Mouse (Mus musculus) brown adipose tissue, adult 24 weeks (tissue): Measurements from ENCODE around the gene Cdt1. TPM values are rescaled to one million over a fixed set of nuclear protein-coding genes. Genes with fewer than 3 reads are reported as not detected.
"Not testable (repeated sequence)": the region's sequence is repeated elsewhere in the genome, so short reads cannot be mapped to it uniquely, and the experiment has no call there.

Source experiments
- H3K27ac ChIP-seq: fragments of 200-500 bp; replicated peaks from 2 replicates; pipeline ENCODE4 v1.5.1; 2012; ENCODE audit warnings: low read depth, mild to moderate bottlenecking, low read length
- H3K4me1 ChIP-seq: fragments of 200-500 bp; 2 replicates; pipeline ENCODE4 v1.6.1; 2012; ENCODE audit warnings: low read length, mixed read lengths; ENCODE audit not compliant: control insufficient read depth, insufficient read depth, insufficient read length
- H3K4me3 ChIP-seq: fragments of 200-500 bp; 2 replicates; pipeline ENCODE4 v1.5.1; 2012; ENCODE audit warnings: low read depth, mild to moderate bottlenecking, low read length, moderate library complexity; ENCODE audit not compliant: insufficient read depth
- polyA plus RNA-seq: library from polyadenylated mRNA; stranded (reverse); fragments of >200 nt; gene quantifications from 2 replicates; pipeline ENCODE4 v1.2.4, GENCODE M21; 2012; ENCODE audit not compliant: missing spikeins, insufficient read depth, insufficient read length

Cdt1 gene
- polyA plus RNA-seq, 1 experiment, result 0.48 TPM

DNA sequence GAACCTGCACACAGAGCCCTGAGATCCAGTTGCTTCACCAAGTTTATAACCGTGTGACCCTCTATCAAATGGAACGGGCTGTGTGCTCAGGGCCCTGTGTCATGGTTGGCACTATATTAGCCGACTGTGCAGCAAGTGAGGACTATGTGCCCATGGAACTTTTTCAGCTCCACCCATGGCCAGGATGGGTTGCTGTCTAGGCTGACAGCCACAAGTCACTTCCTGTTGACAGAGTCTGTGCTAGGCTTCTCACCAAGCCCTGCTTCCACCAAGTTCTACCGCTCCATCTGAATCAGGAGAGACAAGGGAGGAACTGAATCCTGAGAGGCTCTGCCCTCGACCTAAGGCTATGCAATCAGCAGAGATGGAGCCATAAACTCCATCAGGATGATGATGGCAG lies 6.6 kb upstream of the Cdt1 start:
- Histone ChIP-seq H3K27ac (0 out of 2 replicates have a peak overlapping the region, but pooled peaks have one; percentile 8), H3K4me1 (peaks cover 10% of the 10 kb centered on the region), H3K4me3 (no peak overlapping the region)

DNA sequence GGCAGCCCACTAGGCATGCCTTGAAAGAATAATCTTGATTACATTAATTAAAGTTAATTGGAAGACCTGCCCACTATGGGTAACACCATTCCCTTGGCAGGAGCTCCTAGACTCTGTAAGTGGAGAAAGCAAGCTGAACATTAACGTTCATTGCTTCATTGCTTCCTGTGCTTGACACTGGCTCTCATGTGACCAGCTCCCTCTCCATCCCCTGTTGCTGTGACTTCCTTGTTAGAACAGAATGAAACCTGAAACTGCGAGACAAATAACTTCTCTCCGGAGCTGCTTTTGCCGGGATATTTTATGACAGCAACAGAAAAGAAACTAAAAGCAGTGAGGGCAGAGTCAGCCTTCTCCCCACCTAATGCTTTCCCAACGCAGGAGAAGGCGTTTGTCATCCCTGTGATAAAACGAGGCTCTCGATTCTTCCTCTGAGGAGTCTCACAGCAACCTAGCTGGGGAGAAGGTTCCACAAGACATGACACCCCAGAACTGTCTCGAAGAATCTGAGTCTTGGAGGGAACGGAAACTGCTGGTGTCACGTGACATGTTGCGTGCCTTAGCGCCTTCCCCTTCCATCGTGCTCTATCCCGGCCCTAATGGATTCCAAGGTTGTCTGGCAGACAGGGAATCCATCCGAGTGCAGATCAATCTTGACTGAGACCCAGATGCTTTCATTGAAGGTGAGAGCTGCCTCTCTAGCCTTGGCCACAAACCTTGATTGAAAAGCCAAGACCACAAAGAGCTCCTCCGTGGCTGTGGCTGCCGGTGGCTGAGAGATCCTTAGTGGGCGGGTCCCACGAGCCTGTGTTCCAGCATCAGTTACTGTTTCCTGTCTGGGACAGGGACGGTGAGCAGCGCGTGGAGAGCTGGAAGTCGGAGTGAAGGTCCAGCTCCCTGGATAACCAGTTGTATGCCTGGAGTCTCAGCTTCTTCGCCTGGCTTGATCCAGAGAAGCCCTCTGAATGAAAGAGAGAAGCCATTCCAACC lies 3.2 kb upstream of the Cdt1 start:
- H3K4me3 ChIP-seq, result peak overlapping the region; percentile 27; the same call in 1 of the 2 replicates
- peak overlapping the region; percentile 81 for H3K27ac ChIP-seq
- peaks cover 5% of the 10 kb centered on the region for H3K4me1 ChIP-seq

DNA sequence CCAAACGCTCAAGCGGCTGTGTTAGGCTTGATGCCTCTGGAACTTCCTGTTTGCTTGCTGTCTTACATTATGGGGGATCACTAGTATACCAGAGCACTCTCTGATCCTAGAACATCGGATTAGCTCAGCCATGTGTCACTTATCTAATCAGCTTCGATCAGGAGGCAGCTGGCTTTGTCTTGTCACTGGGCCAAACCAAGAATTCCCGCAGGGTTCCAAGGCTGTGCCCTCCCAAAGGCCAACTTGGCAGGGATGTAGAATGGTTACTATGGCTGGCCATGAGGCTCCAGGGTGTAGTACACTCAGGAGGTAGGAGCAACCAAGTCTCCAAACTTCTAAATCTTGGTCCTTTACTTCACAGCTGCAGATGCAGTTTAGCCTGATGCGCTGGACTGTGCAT lies 1.0 kb upstream of the Cdt1 start:
- H3K27ac ChIP-seq, result peak overlapping the region; percentile 83
- H3K4me3 ChIP-seq, result peak overlapping the region; percentile 69
- H3K4me1 ChIP-seq, result peaks cover 5% of the 10 kb centered on the region

- peaks cover 5% of the 10 kb centered on the region for H3K4me1 ChIP-seq
- peak overlapping the region; percentile 82 for H3K4me3 ChIP-seq
- peak overlapping the region; percentile 59 for H3K27ac ChIP-seq
These were observed 292 bp downstream of the Cdt1 start for GRCm38 (mm10) chr8:122568109-122568504.

DNA sequence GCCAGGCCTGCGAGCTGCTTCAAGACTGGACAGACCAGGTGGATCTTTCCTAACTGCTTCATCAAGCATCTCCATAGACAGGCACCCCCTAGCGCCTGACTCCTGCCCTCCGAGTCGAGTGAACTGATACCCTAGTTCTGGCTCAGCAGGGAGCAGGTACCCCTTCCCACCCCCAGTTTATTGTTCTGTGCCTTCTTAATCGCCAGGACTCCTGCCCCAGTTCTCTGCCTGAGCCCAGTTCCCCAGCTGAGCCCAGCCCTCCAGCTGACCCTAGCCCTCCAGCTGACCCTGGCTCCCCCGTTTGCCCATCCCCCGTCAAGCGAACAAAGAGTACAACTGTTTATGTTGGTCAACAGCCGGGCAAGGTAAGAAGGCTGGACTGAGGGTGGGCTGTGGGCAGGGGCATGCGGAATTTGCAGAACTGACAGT lies 1.1 kb downstream of the Cdt1 start:
- Histone ChIP-seq H3K27ac (no peak overlapping the region), H3K4me1 (peaks cover 5% of the 10 kb centered on the region), H3K4me3 (peak overlapping the region; percentile 8; the same call in 1 of the 2 replicates)

DNA sequence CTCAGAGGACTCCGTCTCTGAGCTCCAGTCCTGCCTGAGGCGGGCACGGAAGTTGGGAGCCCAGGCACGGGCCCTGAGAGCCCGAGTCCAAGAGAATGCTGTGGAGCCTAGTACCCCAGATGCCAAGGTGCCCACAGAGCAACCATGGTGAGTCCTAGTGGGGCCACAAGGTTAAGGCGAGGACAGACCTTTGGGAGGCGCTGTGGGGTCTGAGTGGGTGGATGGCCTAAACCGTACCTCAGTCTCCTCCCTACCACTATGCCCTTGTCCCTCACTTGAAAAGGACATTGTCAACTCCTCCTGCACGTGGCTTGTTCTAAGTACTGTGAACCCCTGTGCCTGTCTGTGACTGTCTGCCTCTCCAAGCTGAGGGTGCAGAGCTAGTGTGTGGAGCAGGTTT lies 1.5 kb downstream of the Cdt1 start:
- H3K27ac ChIP-seq, result no peak overlapping the region
- H3K4me1 ChIP-seq, result peaks cover 5% of the 10 kb centered on the region
- H3K4me3 ChIP-seq, result no peak overlapping the region

DNA sequence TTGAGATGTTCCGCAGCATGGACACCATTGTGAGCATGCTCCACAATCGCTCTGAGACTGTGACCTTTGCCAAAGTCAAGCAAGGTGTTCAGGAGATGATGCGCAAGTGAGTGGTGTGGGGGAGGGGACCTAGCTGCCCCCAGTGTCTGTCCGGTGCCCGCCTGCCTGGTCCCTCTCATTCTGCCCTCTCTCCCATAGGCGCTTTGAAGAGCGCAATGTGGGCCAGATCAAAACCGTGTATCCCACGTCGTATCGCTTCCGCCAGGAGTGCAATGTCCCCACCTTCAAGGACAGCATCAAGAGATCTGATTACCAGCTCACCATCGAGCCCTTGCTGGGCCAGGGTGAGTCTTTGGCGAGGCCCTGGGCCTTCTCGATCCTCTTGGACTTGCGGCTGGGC lies 2.2 kb downstream of the Cdt1 start:
- H3K4me3 ChIP-seq, result no peak overlapping the region
- H3K4me1 ChIP-seq, result peaks cover 5% of the 10 kb centered on the region

GRCm38 (mm10) chr8:122571153-122571552 lies 3.3 kb downstream of the Cdt1 start:
- no peak overlapping the region for H3K4me3 ChIP-seq
- peaks cover 12% of the 10 kb centered on the region for H3K4me1 ChIP-seq
- H3K27ac ChIP-seq, result no peak overlapping the region

More for the DNA sequence above, 2.2 kb downstream of the Cdt1 start:
- H3K27ac ChIP-seq, result no peak overlapping the region

DNA sequence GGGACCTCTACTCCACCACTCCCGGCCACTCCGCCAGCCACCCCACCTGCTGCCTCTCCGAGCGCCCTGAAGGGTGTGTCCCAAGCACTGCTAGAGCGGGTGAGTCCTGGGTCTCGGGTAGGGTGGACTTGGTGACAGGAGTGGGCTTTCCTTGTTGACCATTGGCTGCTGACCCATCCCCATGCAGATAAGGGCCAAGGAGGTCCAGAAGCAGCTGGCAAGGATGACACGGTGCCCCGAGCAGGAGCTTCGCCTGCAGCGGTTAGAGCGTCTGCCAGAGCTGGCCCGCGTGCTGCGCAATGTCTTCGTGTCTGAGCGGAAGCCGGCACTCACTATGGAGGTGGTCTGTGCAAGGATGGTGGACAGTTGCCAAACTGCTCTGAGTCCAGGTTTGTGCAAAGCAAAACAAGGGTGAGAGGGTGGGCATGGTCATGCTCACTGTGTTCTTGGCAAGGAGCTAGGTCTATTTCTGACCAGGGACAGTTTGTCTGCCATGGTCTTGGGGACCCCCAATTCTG lies 4.0 kb downstream of the Cdt1 start:
- Histone ChIP-seq H3K4me3 (no peak overlapping the region), H3K27ac (no peak overlapping the region), H3K4me1 (peaks cover 7% of the 10 kb centered on the region)

DNA sequence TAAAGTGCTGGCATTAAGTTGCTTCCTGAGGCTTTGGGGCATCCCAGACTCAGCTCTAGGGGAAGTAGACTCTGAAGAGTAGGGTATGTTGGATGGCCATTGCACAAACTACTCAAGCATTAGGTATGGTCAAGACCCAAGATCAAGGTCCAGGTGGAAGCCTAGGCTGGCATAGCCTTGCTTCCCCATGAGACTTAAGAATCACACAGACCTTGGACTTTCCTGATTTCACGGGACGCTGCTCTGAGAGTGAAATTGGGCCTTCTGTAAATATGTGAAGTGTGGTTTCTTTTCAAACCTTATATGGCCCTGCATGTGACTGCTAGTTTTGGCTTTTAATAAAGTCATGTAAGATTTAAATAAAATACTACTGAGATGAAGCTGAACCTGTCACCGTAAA lies 4.9 kb downstream of the Cdt1 start:
- no peak overlapping the region for H3K27ac ChIP-seq
- H3K4me1 ChIP-seq, result peaks cover 7% of the 10 kb centered on the region
- H3K4me3 ChIP-seq, result no peak overlapping the region

DNA sequence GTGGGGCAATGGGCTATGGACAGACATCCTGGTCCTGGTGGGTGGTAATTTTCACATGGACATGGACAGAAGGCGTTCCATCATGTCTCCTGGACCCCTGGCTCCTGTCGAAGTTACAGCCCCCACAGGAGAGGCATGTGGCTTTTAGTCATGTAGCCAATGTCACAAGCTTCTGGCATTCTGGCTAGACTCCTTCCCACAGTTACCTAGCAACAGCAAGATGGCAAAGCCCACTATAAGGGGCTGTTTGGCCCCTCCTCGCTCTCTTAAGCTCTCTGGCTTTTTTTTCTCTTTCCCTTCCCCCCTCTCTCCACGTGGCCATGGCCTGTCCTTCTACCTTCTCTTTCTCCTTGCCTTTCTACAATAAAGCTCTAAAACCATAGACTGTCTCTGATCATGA lies 5.4 kb downstream of the Cdt1 start:
- not testable (repeated sequence) for H3K27ac ChIP-seq, H3K4me1 ChIP-seq, H3K4me3 ChIP-seq

- peaks cover 7% of the 10 kb centered on the region for H3K4me1 ChIP-seq
- H3K4me3 ChIP-seq, result no peak overlapping the region
- no peak overlapping the region for H3K27ac ChIP-seq
These were observed 5.8 kb downstream of the Cdt1 start for GRCm38 (mm10) chr8:122573577-122573976.

DNA sequence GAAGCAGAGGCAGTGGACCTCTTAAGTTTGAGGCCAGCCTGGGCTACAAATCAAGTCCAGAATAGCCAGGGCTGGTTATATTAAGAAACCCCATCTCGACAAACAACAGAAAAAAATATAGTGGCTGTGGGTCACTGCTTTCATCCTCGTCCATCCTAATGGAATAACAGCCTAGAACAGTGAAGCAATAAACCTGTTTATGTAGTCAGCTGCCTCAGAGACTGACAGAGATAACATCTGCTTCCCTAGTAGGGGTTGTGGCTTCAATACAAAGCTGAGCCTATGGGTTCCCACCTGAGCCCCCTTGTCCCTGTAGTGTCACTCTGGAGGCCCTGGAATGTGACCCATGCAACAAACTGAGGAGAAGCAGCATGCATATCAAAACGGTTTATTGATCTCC lies 6.4 kb downstream of the Cdt1 start:
- Histone ChIP-seq H3K4me3 (no peak overlapping the region), H3K4me1 (peaks cover 7% of the 10 kb centered on the region), H3K27ac (no peak overlapping the region)

GRCm38 (mm10) chr8:122574667-122575251 lies 6.9 kb downstream of the Cdt1 start:
- Histone ChIP-seq H3K4me3 (peak overlapping the region; percentile 82; the same call in 1 of the 2 replicates), H3K27ac (no peak overlapping the region; the same call in 1 of the 2 replicates), H3K4me1 (peaks cover 7% of the 10 kb centered on the region)

- H3K4me1 ChIP-seq, result peaks cover 7% of the 10 kb centered on the region
- no peak overlapping the region; the same call in 1 of the 2 replicates for H3K27ac ChIP-seq
- H3K4me3 ChIP-seq, result peak overlapping the region; percentile 82; the same call in 1 of the 2 replicates
These were observed 7.5 kb downstream of the Cdt1 start for GRCm38 (mm10) chr8:122575286-122575685.
